Comparison of ENCODE assay signal across 9 mouse cellular contexts in the genomic region with DNA sequence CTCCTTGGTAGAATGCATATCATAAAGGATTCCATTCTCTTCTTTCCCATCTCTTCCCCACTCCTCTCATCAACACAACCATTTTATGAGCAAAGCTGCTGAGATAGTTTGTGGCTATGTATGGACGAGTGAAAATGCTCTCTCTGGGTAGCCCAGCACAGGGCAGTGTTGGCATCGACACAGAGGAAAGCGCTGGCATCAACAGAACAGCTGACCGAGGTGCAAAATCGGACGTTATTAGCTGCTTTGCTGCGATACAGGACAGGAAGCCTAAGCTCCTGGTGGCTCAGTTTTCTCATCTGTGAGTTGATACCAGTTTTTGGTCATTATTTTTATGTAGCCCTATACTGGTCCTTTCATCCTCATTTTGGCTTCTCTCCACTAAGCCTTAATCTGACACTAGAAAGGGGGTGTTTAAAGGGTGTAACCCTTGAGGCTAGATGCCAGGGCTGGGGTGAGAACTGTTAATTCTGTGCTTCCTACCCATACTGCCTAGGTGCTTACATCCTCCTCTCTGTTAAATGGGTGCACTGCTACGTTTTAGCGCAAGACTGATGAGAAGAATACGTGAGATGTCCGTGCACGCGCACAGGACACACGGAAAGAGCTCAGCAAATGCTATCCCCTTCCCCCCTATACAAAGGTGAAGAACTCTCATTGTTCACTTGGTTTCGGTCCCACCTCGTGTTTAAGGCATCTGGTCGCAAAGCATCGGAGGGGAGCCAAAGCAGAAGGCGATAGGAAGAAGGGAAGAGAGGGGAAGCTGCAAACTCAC. TPM values are rescaled to one million over a fixed set of nuclear protein-coding genes. Genes with fewer than 3 reads are reported as not detected.
DNase-seq lines count a peak whose midpoint lies in the region; ATAC-seq and TF ChIP-seq lines count a peak whose summit lies in the region.
"Had no signal": no experiment of that assay in that cellular context is flagged by ENCODE, and none has a peak within 500 bp of the region (broad histone marks: within the 10 kb centered on the region; RNA-seq: fewer than 3 reads in every experiment).

No protein-coding gene starts in this region.

- H3K9ac ChIP-seq in heart, embryonic 14.5 days (ENCODE audit: low read length), result peak overlapping the region; percentile 38
- peak overlapping the region; percentile 20; the same call in 1 of the 2 replicates for H3K9ac ChIP-seq in ES-Bruce4 (ENCODE audit: low read depth, poor library complexity, severe bottlenecking)
- H3K9ac ChIP-seq in intestine, embryonic 16.5 days (ENCODE audit: low read depth, low read length), result peak overlapping the region; percentile 19; the same call in 1 of the 2 replicates
- peak overlapping the region; percentile 48 for H3K9ac ChIP-seq in neural tube, embryonic 12.5 days

- TF ChIP-seq POLR2A in ES-Bruce4 (IDR thresholded peaks at IDR 0.05; ENCODE audit: insufficient read depth, low read length), result no peak

- no peak for TF ChIP-seq CTCF in ES-Bruce4 (IDR thresholded peaks at IDR 0.05; ENCODE audit: low read depth, low read length)

- no peak for ATAC-seq in heart, embryonic 14.5 days (ENCODE audit: insufficient number of reproducible peaks, insufficient read depth, low FRiP score, low read depth)
- peak; percentile 13; the same call in 1 of the 2 replicates for ATAC-seq in intestine, embryonic 16.5 days
- peak; percentile 70 for ATAC-seq in neural tube, embryonic 12.5 days (ENCODE audit: low FRiP score, low read depth)

- no peak for TF ChIP-seq EP300 in ES-Bruce4 (IDR thresholded peaks at IDR 0.05; ENCODE audit: insufficient read depth, low read depth, low read length)

- peak overlapping the region; percentile 72 for H3K4me2 ChIP-seq in heart, embryonic 14.5 days (ENCODE audit: low read length)
- peak overlapping the region; percentile 66 for H3K4me2 ChIP-seq in intestine, embryonic 16.5 days (ENCODE audit: low read depth, low read length)
- H3K4me2 ChIP-seq in neural tube, embryonic 12.5 days (replicated peaks), result peak overlapping the region; percentile 57

- WGBS in heart, embryonic 14.5 days, result 19% methylated on average over 19 of the region's 19 CpGs
- 19% methylated on average over 19 of the region's 19 CpGs for WGBS in embryonic facial prominence, embryonic 10.5 days
- 28% methylated on average over 17 of the region's 19 CpGs for WGBS in intestine, embryonic 16.5 days
- WGBS in neural tube, embryonic 12.5 days, result 19% methylated on average over 19 of the region's 19 CpGs

- H3K27ac ChIP-seq in heart, embryonic 14.5 days (replicated peaks in 1 of 2; ENCODE audit: control insufficient read depth in 1 of 2, insufficient read depth in 1 of 2, low read depth in 2 of 2, low read length in 2 of 2), result no peak overlapping the region
- no peak overlapping the region for H3K27ac ChIP-seq in ES-Bruce4 (ENCODE audit: insufficient read depth, low read length)
- peak overlapping the region; percentile 74 for H3K27ac ChIP-seq in embryonic facial prominence, embryonic 10.5 days (replicated peaks)
- no peak overlapping the region for H3K27ac ChIP-seq in intestine, embryonic 16.5 days (ENCODE audit: low read length)
- no peak overlapping the region for H3K27ac ChIP-seq in neural tube, embryonic 12.5 days

- H3K27me3 ChIP-seq in heart, embryonic 14.5 days (ENCODE audit: control insufficient read depth, insufficient read depth, low read length), result no peaks in the 10 kb centered on the region
- H3K27me3 ChIP-seq in ES-Bruce4 (ENCODE audit: control insufficient read depth, insufficient read depth, low read length, poor library complexity, severe bottlenecking), result no peaks in the 10 kb centered on the region; the same call in 1 of the 2 replicates
- H3K27me3 ChIP-seq in embryonic facial prominence, embryonic 10.5 days (replicated peaks; ENCODE audit: low read depth, poor library complexity, severe bottlenecking), result peaks cover 78% of the 10 kb centered on the region
- H3K27me3 ChIP-seq in intestine, embryonic 16.5 days (replicated peaks; ENCODE audit: control insufficient read depth, insufficient read depth, low read length), result peaks cover 9% of the 10 kb centered on the region
- no peaks in the 10 kb centered on the region for H3K27me3 ChIP-seq in neural tube, embryonic 12.5 days (replicated peaks)

- no peak for DNase-seq in heart, adult 11 months
- no peak for DNase-seq in embryonic facial prominence, embryonic 10.5 days (ENCODE audit: low spot score)
- no peak for DNase-seq in thymus, postnatal 10 days (ENCODE audit: low spot score in 2 of 2)
- DNase-seq in adrenal gland, postnatal 25 days, result no peak

- no peaks in the 10 kb centered on the region; a peak in 1 of 4 replicates for H3K4me1 ChIP-seq in heart, embryonic 14.5 days (ENCODE audit: control insufficient read depth in 2 of 2, insufficient read depth in 2 of 2, low read length in 2 of 2)
- no peaks in the 10 kb centered on the region for H3K4me1 ChIP-seq in ES-Bruce4 (ENCODE audit: control insufficient read depth, insufficient read depth, low read length)
- peaks cover 14% of the 10 kb centered on the region for H3K4me1 ChIP-seq in embryonic facial prominence, embryonic 10.5 days
- no peaks in the 10 kb centered on the region for H3K4me1 ChIP-seq in intestine, embryonic 16.5 days (ENCODE audit: control insufficient read depth, insufficient read depth, low read length)
- peaks cover 11% of the 10 kb centered on the region; the same call in 1 of the 2 replicates for H3K4me1 ChIP-seq in neural tube, embryonic 12.5 days

- no peaks in the 10 kb centered on the region for H3K36me3 ChIP-seq in heart, embryonic 14.5 days (ENCODE audit: control insufficient read depth, insufficient read depth, low read length)
- H3K36me3 ChIP-seq in ES-Bruce4 (ENCODE audit: control insufficient read depth, insufficient read depth, low read length, poor library complexity, severe bottlenecking), result no peaks in the 10 kb centered on the region
- H3K36me3 ChIP-seq in embryonic facial prominence, embryonic 10.5 days (replicated peaks), result no peaks in the 10 kb centered on the region
- H3K36me3 ChIP-seq in intestine, embryonic 16.5 days (ENCODE audit: control insufficient read depth, insufficient read depth, low read length), result no peaks in the 10 kb centered on the region
- no peaks in the 10 kb centered on the region for H3K36me3 ChIP-seq in neural tube, embryonic 12.5 days

- H3K9me3 ChIP-seq in heart, embryonic 14.5 days (ENCODE audit: control insufficient read depth, low read length), result no peaks in the 10 kb centered on the region
- H3K9me3 ChIP-seq in ES-Bruce4 (replicated peaks; ENCODE audit: control insufficient read depth, insufficient read depth, low read length, poor library complexity, severe bottlenecking), result no peaks in the 10 kb centered on the region
- H3K9me3 ChIP-seq in embryonic facial prominence, embryonic 10.5 days, result no peaks in the 10 kb centered on the region
- H3K9me3 ChIP-seq in intestine, embryonic 16.5 days (ENCODE audit: control insufficient read depth, low read length), result no peaks in the 10 kb centered on the region
- H3K9me3 ChIP-seq in neural tube, embryonic 12.5 days, result no peaks in the 10 kb centered on the region
- H3K9me3 ChIP-seq: G1E had no signal

- H3K4me3 ChIP-seq in heart, embryonic 14.5 days (ENCODE audit: control insufficient read depth in 1 of 2, insufficient read depth in 1 of 2, low read depth in 1 of 2, low read length in 2 of 2), result peak overlapping the region; percentile 37 to 39
- H3K4me3 ChIP-seq in ES-Bruce4 (ENCODE audit: low read depth, low read length), result peak overlapping the region; percentile 83
- peak overlapping the region; percentile 57 for H3K4me3 ChIP-seq in embryonic facial prominence, embryonic 10.5 days
- peak overlapping the region; percentile 43 for H3K4me3 ChIP-seq in intestine, embryonic 16.5 days (ENCODE audit: low read length)
- H3K4me3 ChIP-seq in neural tube, embryonic 12.5 days, result peak overlapping the region; percentile 38

RNA-seq across cellular contexts. Expression of a gene that starts 0.6 kb away (rescaled TPM):
- polyA plus RNA-seq in heart, embryonic 14.5 days (2014; fragmentation: Nextera tagmentation; extraction: Ambion mirVana), result 1.5 and 1.8 TPM in 2 replicates
- 2.2 and 2.4 TPM in 2 replicates for polyA plus RNA-seq in ES-Bruce4 (2011; ENCODE audit: insufficient read depth, insufficient read length, low read depth, missing spikeins)
- polyA plus RNA-seq in embryonic facial prominence, embryonic 10.5 days (2016; fragmentation: Nextera tagmentation; extraction: Ambion mirVana), result 32.5 and 39.2 TPM in 2 replicates
- polyA plus RNA-seq in intestine, embryonic 16.5 days (2015; fragmentation: Nextera tagmentation; extraction: Ambion mirVana), result 12.7 and 14.3 TPM in 2 replicates
- 129 and 142 TPM in 2 replicates for polyA plus RNA-seq in neural tube, embryonic 12.5 days (2016; fragmentation: Nextera tagmentation; extraction: Ambion mirVana)
- total RNA-seq in adrenal gland, postnatal 25 days (2021), result 8.3 and 13.7 TPM in 2 replicates
- polyA plus RNA-seq: G1E had no signal

RNA-seq across cellular contexts. Expression of a gene that starts 15.7 kb away (rescaled TPM):
- polyA plus RNA-seq in heart, embryonic 14.5 days (2014; fragmentation: Nextera tagmentation; extraction: Ambion mirVana), result 13.7 and 16.2 TPM in 2 replicates
- 38.2 and 38.7 TPM in 2 replicates for polyA plus RNA-seq in ES-Bruce4 (2011; ENCODE audit: insufficient read depth, insufficient read length, low read depth, missing spikeins)
- polyA plus RNA-seq in embryonic facial prominence, embryonic 10.5 days (2016; fragmentation: Nextera tagmentation; extraction: Ambion mirVana), result 22.7 and 25.2 TPM in 2 replicates
- 19.4 and 21.6 TPM in 2 replicates for polyA plus RNA-seq in intestine, embryonic 16.5 days (2015; fragmentation: Nextera tagmentation; extraction: Ambion mirVana)
- polyA plus RNA-seq in neural tube, embryonic 12.5 days (2016; fragmentation: Nextera tagmentation; extraction: Ambion mirVana), result 26.5 and 31.5 TPM in 2 replicates
- 1.8 and 3.2 TPM in 2 replicates for total RNA-seq in adrenal gland, postnatal 25 days (2021)
- polyA plus RNA-seq: G1E had no signal

RNA-seq across cellular contexts. Expression of a gene that starts 15.7 kb away (rescaled TPM):
- polyA plus RNA-seq in heart, embryonic 14.5 days (2014; fragmentation: Nextera tagmentation; extraction: Ambion mirVana), result 0.71 and 2.2 TPM in 2 replicates
- polyA plus RNA-seq in ES-Bruce4 (2011; ENCODE audit: insufficient read depth, insufficient read length, low read depth, missing spikeins), result 1.4 TPM in 1 of 2 replicates, not detected in the other
- polyA plus RNA-seq in embryonic facial prominence, embryonic 10.5 days (2016; fragmentation: Nextera tagmentation; extraction: Ambion mirVana), result 4.7 and 5.7 TPM in 2 replicates
- polyA plus RNA-seq in intestine, embryonic 16.5 days (2015; fragmentation: Nextera tagmentation; extraction: Ambion mirVana), result 3.9 TPM in 2 replicates
- polyA plus RNA-seq in neural tube, embryonic 12.5 days (2016; fragmentation: Nextera tagmentation; extraction: Ambion mirVana), result 8.6 and 10.2 TPM in 2 replicates
- total RNA-seq in adrenal gland, postnatal 25 days (2021), result 0.67 and 3.5 TPM in 2 replicates
- polyA plus RNA-seq: G1E had no signal

RNA-seq across cellular contexts. Expression of a gene that starts 17.1 kb away (rescaled TPM):
- 15.0 and 21.0 TPM in 2 replicates for polyA plus RNA-seq in heart, embryonic 14.5 days (2014; fragmentation: Nextera tagmentation; extraction: Ambion mirVana)
- 24.3 and 34.1 TPM in 2 replicates for polyA plus RNA-seq in ES-Bruce4 (2011; ENCODE audit: insufficient read depth, insufficient read length, low read depth, missing spikeins)
- polyA plus RNA-seq in embryonic facial prominence, embryonic 10.5 days (2016; fragmentation: Nextera tagmentation; extraction: Ambion mirVana), result 50.6 and 62.9 TPM in 2 replicates
- 39.5 and 39.9 TPM in 2 replicates for polyA plus RNA-seq in intestine, embryonic 16.5 days (2015; fragmentation: Nextera tagmentation; extraction: Ambion mirVana)
- 81.4 and 93.4 TPM in 2 replicates for polyA plus RNA-seq in neural tube, embryonic 12.5 days (2016; fragmentation: Nextera tagmentation; extraction: Ambion mirVana)
- 15.4 and 16.3 TPM in 2 replicates for total RNA-seq in adrenal gland, postnatal 25 days (2021)
- total RNA-seq: G1E had no signal
- polyA plus RNA-seq: G1E had no signal

RNA-seq across cellular contexts. Expression of a gene that starts 45.7 kb away (rescaled TPM):
- polyA plus RNA-seq in heart, embryonic 14.5 days (2014; fragmentation: Nextera tagmentation; extraction: Ambion mirVana), result 5.2 and 6.4 TPM in 2 replicates
- polyA plus RNA-seq in ES-Bruce4 (2011; ENCODE audit: insufficient read depth, insufficient read length, low read depth, missing spikeins), result 11.6 and 14.0 TPM in 2 replicates
- polyA plus RNA-seq in embryonic facial prominence, embryonic 10.5 days (2016; fragmentation: Nextera tagmentation; extraction: Ambion mirVana), result 14.0 and 14.3 TPM in 2 replicates
- 5.1 and 6.7 TPM in 2 replicates for polyA plus RNA-seq in intestine, embryonic 16.5 days (2015; fragmentation: Nextera tagmentation; extraction: Ambion mirVana)
- 12.9 and 14.7 TPM in 2 replicates for polyA plus RNA-seq in neural tube, embryonic 12.5 days (2016; fragmentation: Nextera tagmentation; extraction: Ambion mirVana)
- 13.5 and 13.7 TPM in 2 replicates for total RNA-seq in adrenal gland, postnatal 25 days (2021)
